Mouse (Mus musculus): ENCODE measurements around the gene Rasgef1b. TPM values are rescaled to one million over a fixed set of nuclear protein-coding genes. Genes with fewer than 3 reads are reported as not detected.
A peak's percentile ranks its signal among the peaks of the same experiment; 100 is the strongest.

The Rasgef1b gene
- total RNA-seq, 2 experiments from 2014 or later = 12.0 to 12.3 TPM

DNA sequence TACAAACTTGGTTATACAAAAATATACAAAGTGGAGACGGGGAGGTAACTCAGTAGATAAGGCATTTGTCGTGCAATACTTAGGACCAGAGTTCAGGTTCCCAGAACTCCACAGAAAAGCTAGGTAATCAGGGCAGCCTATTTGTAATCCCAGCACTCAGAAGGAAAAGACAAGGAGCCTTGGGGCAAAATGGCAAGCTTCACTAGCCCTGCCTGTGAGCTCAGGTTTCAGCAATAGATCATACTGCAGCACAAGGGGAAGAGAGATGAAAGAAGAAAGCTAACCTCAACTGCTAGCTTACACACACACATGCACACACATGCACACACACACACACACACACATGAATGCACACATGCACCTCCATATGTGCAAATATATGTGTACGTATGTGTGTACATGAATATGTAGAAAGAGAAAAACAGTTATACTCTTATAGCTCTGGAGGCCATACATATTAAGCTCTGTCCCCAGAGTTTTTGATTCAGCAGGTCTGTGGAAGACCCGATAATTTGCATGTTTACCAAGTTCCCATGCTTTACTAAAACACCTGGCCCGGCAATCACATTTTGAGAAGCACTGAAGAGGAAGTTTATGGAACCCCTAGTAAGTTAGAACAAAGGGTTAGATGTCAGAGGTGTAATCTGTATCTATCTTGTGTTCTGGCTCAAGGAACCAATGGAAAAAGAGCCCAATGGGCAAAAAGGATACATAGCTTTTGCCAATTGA lies 256.1 kb downstream of the Rasgef1b start:
- intact Hi-C loops (cut with DNase I) = no loop called here

DNA sequence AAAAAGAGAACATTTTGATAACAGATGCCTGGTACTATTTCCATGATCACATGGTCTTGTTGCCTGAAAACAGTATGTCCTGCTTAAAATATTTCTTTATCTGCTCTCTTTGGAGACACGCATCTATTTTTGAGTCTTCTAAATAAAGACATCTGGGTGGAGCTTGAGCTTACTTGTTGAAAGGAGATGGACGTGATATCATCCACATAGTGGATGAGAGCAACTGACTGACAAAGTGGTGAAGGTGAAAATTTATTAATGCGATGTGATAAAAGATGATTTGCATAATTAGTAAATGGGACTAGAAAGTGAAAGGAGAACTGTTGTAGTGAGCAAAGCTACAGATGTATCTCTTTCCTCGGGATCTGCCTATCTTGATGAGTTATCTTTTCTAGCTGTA lies 257.1 kb downstream of the Rasgef1b start:
- DNase-seq = no peak

More for the DNA sequence above, 256.1 kb downstream of the Rasgef1b start:
- DNase-seq = no peak

DNA sequence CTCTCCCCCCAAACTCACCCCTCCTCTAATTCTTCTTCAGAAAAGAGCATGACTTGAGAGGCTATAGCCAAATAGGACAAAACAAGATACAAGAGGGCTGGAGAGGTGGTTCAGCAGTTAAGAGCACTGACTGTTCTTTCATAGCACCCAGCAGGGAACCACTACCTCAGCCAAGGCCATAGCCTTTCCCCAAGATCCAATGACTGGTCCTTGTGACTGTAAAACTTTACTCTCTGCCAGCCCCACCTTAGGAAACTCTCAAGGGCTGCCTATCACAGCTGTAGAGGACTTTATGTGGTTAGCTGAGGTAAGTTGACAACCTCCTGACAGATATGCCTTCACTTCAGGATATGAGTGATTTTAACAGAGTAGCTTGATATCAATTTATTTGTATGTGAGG lies 258.3 kb downstream of the Rasgef1b start:
- DNase-seq = peak in 1 of 2 experiments; percentile 14
- intact Hi-C loops (cut with DNase I) = no loop called here

More for the DNA sequence above, 257.1 kb downstream of the Rasgef1b start:
- intact Hi-C loops (cut with DNase I) = no loop called here

DNA sequence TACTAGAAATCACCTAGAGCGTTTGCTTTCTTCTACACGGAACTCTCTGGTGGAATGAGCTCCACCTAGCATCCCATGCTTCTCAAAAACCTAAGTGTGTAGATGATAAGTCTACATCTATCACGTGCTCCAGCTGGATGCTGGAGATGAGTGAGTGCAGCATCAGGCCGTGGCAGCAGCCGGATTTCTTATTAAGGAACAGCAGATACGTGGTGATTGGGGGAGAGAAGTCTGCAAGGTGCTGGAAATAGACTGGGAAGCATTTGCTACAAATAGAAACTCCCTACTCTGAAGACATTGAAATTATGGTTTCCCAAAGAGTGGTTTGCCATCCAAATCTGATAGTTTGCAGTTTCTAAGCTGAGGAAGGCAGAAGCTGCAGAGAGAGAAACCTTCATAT lies 269.9 kb downstream of the Rasgef1b start:
- DNase-seq = no peak
- intact Hi-C loops (cut with DNase I) = no loop called here

DNA sequence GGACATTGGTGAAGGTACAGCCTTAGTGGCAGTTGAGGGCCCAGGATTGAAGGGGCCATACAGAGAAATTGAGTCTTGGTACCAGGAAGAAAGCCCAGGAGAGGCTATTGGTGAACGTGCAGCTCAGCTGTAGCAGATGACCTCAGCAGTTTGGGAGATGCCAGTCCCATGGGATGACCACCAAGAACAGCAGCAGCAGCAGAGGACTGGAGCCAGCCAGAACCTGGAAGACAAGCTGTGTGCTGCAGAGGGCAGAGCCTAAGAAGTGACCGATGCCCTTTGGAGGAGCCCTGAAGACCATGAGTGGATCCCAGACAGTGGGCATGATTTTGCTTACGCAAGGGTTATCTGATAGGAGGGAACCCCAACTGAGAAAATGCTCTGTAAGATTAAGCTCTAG lies 271.6 kb downstream of the Rasgef1b start:
- intact Hi-C loops (cut with DNase I) = no loop called here

DNA sequence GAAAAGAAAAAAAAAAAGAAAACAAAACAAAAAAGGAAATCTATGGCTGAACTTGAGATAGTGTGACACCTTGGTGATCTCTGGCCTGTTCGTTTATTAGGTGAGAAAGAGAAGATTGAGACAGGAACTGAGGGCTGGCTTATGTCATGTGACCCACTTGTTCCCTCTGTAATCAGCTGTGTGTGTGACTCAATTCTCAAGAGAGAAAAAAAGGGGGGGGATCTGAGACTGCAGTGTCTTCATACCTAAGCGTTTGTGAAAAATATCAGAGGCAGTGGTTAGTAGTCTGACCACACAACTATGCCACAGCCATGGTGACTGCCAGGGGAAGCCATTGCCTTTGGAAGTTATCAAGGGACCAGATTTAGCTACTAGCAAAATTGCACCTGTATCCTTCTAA lies 276.9 kb downstream of the Rasgef1b start:
- no peak for DNase-seq
- intact Hi-C loops (cut with DNase I) = no loop called here

More for the DNA sequence above, 271.6 kb downstream of the Rasgef1b start:
- DNase-seq = no peak

DNA sequence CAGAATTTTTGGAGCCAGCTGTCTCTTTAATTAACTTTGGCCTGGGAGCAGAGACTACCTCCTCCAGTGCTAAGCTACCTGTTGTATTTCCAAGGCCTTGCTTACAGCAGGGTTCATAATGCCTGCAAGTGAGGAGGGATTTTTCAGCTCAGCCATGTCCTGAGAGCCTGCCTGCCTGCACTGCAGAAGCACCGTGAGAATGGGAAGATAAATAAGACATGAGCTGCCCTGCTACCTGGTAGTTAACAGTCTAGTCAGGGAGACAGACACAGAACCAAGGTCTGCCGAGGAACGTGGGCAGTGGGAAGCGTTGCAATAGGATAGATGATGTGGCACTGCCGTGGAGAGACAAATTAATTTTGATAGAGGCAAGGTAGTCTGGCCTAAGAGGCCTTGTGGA lies 277.4 kb downstream of the Rasgef1b start:
- DNase-seq = no peak
- intact Hi-C loops (cut with DNase I) = no loop called here

DNA sequence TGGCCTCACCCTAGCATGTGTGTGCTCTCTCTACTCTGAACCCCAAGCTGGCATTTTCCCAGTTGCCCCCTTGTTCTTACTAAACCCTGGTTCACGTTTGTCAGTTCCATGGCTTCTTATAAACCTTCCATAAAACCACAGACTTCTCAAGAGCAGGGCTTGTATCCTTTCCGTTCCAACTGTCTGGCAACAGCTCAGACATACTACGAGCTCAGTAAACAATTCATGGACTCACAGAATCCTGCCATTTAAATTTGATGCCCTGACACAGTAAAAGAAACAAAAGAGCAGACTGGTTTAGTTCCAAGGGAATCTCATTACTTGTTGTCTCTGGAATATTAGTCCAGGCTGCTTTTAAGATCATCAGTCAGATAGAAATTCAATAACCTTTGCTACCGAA lies 277.9 kb downstream of the Rasgef1b start:
- DNase-seq = no peak
- intact Hi-C loops (cut with DNase I) = no loop called here

DNA sequence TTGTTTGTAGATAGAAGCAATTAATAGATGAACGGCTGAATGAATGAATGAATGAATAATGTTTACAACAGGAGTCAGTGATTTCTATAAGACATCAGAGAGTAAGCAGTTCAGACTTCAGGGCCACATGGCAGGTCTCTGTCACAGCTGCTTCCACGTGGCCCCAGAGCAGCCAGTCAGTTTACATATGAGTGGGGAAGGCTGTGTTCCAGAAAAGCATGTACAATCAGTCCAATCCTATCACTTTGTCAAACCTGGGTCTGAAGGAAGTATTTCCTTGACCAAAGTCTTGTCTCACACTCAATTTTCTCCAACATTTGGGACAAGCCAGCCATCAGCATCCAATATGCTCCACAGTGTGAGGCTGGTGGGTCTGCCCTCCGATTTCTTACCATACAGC lies 278.4 kb downstream of the Rasgef1b start:
- DNase-seq = no peak
- intact Hi-C loops (cut with DNase I) = no loop called here

DNA sequence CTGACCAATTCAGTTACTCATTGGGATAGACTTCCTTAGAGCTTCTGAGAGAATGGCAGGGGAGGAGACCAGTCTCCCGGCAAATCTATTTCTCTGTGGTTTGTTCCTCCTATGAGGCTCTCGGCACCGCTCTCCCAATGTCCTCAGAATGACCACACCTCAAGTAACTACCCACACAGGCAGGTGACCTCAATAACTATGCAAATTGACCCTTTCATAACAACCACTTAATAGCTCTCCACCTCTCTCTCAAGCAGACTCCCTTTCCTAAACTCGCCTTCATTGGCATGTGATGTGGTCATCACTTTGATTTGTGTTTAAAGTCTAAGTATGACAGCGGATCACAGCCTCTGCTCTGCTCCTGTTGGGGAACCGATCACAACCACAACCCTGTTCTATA lies 281.4 kb downstream of the Rasgef1b start:
- intact Hi-C loops (cut with DNase I) = no loop called here
- no peak for DNase-seq

DNA sequence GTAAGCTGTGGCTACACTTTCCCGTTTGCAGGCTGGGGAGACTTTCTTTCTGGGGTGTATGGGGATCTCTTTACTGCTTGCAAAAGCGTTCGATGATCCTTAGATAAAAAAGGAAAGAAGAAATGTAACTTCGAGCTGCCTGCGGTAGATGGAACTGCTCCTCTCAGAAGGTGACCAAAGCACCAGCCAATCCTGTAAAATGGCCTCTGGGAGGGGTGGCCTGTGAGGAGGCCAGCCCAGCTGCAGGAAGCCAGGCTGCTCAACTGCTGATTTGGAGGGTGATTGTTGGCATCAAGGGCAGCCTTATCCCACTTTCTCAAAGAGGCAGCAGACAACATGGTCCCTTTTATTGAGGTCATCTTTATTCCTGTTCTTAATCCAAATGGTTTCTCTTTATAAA lies 283.6 kb downstream of the Rasgef1b start:
- intact Hi-C loops (cut with DNase I) = no loop called here
- DNase-seq = no peak

DNA sequence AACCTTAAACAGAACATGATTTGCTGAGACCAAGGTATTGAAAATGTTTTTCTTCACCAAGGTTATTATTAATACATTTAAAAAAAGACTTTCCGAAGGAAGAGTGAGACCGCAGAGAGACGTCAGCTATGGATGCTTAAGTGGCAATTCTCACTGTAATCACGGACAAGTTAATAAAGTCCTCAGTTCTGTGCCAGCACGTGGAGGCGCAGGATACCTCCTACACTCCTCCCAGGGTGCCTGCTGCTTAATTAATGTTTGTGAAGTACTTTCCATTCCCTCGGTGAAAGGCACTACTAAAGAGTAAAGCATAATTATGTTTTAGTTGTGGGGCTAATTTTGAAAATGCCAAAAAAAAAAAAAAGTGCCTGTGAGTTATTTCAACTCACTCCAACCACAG lies 284.1 kb downstream of the Rasgef1b start:
- intact Hi-C loops (cut with DNase I) = no loop called here

DNA sequence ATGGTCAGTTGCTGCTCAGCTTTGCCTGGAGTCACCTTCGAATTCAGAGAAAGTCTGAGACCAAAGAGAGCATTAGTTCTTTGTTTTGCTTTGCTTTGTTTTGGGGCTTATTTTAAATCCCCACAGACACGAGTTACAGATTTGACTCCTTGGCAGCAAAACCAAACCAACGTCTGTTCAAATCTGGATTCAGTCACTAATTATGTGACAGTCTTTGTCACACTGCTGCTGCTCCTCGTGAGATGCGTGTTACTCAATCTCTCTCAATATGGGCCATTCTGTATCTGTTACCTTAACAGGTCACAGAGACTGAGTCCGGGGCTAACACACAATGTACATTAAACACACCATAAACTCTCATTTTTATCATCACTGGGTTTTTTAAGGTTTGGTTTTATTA lies 288.8 kb downstream of the Rasgef1b start:
- intact Hi-C loops (cut with DNase I) = no loop called here
- no peak for DNase-seq

More for the DNA sequence above, 284.1 kb downstream of the Rasgef1b start:
- DNase-seq = no peak

DNA sequence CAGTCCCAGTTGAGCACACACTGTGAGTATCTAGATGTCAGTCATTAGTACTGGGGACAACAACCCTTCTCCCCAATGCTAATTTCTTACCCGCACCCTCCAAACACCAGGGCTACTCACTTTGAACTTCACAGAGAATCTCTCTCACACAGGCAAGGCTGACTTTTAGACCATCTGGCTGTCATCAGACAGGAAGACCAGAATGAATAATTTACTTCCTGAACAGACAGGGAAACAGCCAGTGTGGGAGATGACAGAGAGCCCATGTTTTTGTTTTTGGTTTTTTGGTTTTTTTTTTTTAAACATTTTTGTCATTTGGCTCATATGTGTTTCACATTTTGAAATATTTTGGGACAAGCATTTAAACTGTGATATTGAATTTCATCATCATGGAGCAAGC lies 290.3 kb downstream of the Rasgef1b start:
- intact Hi-C loops (cut with DNase I) = no loop called here
- no peak for DNase-seq

DNA sequence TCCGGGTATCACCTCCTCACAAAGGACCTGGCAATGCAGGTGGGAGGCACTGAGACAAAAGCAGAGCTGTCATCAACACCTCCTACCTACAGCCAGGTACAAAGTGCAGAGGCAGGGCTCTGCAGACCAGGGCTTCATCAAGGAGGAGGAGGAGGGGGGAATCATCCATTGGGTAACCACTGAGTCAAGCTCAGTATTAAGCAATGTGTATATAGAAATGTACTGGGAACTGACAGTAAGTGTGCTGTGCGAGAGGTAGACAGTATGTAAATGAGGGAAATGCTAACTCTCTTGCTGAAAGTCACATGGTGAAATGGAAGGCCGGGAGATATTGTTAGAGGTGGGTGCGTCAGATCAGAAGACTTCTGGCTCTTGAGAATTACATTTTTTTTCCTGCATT lies 294.6 kb downstream of the Rasgef1b start:
- intact Hi-C loops (cut with DNase I) = no loop called here
- DNase-seq = no peak

DNA sequence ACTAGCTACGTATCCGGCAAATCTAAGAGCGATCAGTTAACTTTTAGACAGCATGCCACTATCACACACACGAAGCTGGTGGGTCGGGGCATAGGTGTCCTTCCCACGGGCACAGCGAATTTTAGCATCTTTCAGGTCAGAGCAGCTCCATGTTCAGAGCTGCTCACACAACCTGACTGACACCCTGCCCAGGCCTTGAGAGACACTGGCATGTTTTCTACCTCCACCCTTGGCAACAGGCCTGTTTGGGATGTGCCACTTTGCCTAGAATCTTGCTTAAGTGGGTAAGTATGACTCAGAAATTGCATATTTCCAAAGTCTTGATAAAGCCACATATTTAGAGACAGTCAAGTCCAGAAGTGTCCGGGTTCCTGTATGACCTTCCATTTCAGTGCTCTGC lies 296.4 kb downstream of the Rasgef1b start:
- intact Hi-C loops (cut with DNase I) = no loop called here
- DNase-seq = no peak

DNA sequence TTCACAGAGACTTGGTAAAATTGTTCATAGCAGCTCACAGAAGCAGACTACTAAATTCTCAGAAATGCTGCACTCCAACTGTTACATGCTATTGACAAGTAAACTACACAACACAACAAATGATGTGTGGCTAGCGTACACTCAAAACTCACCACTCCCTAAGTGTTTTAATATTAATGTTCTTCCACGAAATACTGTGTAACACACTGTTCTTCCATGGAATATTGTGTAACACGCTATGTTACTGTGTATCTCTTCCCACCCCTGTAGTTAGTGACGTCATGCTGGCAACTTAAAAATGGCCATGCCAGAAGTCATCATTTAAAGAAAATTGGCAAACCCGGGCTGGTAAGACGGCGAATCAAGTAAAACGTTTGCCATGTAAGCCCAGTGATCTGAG lies 299.6 kb downstream of the Rasgef1b start:
- DNase-seq = no peak
- intact Hi-C loops (cut with DNase I) = no loop called here

DNA sequence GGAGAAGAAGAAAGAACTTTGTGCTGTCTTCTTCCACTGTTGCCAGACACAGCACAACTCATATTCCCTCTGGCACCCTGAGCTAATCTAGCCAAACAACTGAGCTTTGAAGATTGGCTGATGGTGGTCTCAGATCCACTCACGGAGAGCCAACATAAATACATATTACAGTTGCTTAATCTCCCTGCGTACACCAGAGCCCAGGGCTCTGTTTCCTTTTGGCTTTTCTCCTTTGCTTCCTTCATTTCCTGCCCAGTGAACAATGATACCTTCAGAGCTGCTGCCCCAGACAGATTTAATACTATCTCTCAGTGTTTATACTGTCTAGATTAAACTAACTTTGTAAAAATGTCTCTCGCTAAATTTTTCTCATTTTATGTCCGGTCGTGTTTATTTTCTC lies 300.2 kb downstream of the Rasgef1b start:
- intact Hi-C loops (cut with DNase I) = no loop called here
- no peak for DNase-seq

DNA sequence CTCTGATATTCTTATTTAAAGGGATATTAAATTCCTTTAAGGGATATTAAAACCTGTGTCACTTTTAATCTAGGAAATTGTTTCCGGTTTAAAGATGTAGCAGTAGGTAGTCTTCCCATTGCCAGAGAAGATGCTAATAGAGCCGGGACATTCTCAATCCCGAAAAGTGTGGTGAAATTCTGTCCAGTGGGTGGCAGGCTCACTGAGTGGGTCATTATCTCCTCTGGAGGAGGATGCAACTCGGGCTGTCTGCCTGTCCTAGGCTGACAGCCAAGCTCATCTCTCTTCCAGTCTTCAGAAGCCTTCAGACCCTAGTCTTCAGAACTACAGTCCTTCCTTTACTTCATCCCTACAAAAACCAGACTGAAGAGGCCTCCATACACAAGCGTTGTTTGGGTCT lies 305.6 kb downstream of the Rasgef1b start:
- DNase-seq = peak in 1 of 2 experiments; percentile 13
- intact Hi-C loops (cut with DNase I) = loop anchor here (5.0 kb wide), 1 partner anchor 154 kb away; no protein-coding TSS in a partner anchor

DNA sequence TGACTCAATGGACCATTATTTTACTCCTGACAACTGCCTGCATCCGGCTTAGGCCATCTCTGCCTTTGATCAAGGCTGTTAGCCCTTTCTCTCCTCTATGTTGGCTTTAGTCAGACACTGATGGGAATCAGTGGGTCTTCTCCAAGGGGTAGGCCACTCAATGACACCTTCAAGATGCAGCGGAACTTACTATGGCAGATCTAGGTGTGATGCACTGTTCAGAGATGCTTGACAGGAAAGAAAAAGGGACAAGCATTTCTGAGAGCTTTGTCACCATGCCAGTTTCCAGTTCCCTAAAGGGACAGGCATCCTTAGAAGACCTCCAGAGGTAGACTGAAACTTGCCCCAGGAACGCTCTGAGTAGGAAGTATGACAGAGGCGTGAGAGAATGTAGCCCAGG lies 306.0 kb downstream of the Rasgef1b start:
- DNase-seq = no peak
- intact Hi-C loops (cut with DNase I) = loop anchor here (5.0 kb wide), 1 partner anchor 154 kb away; no protein-coding TSS in a partner anchor

DNA sequence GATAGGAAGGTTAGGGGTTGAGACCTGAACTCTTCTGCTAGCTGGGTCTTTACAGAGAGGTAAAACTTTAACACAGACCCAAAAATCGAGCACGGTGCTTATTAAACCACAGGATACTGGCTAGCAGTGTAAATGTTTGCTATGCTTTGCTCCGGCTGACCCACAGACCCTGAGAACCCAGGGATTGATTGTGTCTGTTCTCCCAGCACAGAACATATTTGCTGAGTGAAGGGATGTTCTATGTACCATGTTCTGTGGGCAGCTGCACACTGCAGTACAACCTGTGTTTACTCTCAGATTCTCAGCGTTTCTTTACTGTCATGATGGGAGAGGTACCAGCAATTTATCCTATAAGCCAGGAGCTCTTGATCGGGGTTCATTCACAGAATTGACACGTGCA lies 306.8 kb downstream of the Rasgef1b start:
- intact Hi-C loops (cut with DNase I) = loop anchor here (5.0 kb wide), 1 partner anchor 155 kb away; no protein-coding TSS in a partner anchor

DNA sequence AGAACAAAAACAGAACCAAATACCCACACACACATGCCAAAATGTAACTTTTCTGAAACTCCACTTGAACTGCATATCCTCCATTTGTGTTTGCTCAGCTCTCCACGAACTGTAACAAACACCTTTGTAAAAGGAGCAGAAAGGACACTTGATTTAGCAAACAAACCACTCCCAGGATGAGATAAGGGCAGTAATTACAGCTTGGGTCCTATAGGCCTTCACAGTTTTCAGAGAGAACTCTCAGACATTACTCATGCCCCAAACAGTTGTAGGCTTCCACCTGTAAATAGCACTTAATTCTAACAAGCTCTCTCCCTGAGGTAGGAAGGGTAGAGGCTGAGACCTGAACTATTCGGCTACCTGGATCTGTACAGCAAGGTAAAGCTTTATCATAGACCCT lies 309.0 kb downstream of the Rasgef1b start:
- intact Hi-C loops (cut with DNase I) = loop anchor here (5.0 kb wide), 1 partner anchor 157 kb away; no protein-coding TSS in a partner anchor
- DNase-seq = no peak

More for the DNA sequence above, 306.8 kb downstream of the Rasgef1b start:
- no peak for DNase-seq

DNA sequence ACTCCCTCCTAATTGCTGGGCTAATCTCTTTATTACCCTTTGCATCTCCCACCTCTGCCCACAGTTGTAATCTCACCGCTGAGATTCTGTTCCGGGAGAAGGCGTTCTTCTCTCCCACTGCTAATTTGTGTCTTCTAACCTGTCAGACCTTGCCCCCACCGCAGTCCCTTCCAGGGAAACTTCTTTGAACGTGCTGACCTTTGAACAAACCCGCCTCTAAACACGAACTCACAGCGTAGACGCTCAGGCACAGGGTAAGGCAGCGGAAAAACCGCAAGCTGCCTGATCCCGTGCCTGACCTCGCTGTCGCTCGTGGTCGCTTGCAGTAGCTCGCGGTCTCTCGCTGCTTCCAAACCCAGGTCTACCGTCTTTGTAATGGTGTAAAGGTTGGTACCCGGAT lies 312.0 kb downstream of the Rasgef1b start:
- no peak for DNase-seq
- intact Hi-C loops (cut with DNase I) = no loop called here
